Mouse (Mus musculus): ENCODE measurements around the gene Srrm1. TPM values are rescaled to one million over a fixed set of nuclear protein-coding genes. Genes with fewer than 3 reads are reported as not detected.

The Srrm1 gene
- polyA plus RNA-seq, 1 experiment from 2014 or later: 173 TPM

- H3K9ac ChIP-seq: peak overlapping the region; percentile 99
- peak overlapping the region; percentile 96 for H3K4me3 ChIP-seq
- WGBS (ENCODE audit: insufficient replicate concordance): under 1% methylated on average over 65 of the region's 67 CpGs
- peak; percentile 50 for ATAC-seq
- H3K27me3 ChIP-seq (replicated peaks): no peaks in the 10 kb centered on the region; the same call in 1 of the 2 replicates
- H3K36me3 ChIP-seq: peaks cover 37% of the 10 kb centered on the region
- no peaks in the 10 kb centered on the region for H3K9me3 ChIP-seq (replicated peaks)
- peaks cover 57% of the 10 kb centered on the region for H3K4me1 ChIP-seq
- peak overlapping the region; percentile 89 for H3K4me2 ChIP-seq
- H3K27ac ChIP-seq: peak overlapping the region; percentile 99
Measured at GRCm38 (mm10) chr4:135352326-135353065, 625 bp downstream of the Srrm1 start.

- no peaks in the 10 kb centered on the region for H3K9me3 ChIP-seq (replicated peaks)
- no peak overlapping the region for H3K9ac ChIP-seq
- no peak overlapping the region for H3K27ac ChIP-seq
- peaks cover 6% of the 10 kb centered on the region; the same call in 1 of the 2 replicates for H3K4me1 ChIP-seq
- no peak overlapping the region for H3K4me3 ChIP-seq
- no peak overlapping the region for H3K4me2 ChIP-seq
- H3K27me3 ChIP-seq (replicated peaks): no peaks in the 10 kb centered on the region
- 90% methylated on average over 14 of the region's 14 CpGs for WGBS (ENCODE audit: insufficient replicate concordance)
- peaks cover 99% of the 10 kb centered on the region for H3K36me3 ChIP-seq
- ATAC-seq: no peak
Measured at GRCm38 (mm10) chr4:135337376-135337942, 15.7 kb downstream of the Srrm1 start.

- WGBS (ENCODE audit: insufficient replicate concordance): 87% methylated on average over 3 of the region's 3 CpGs
- H3K27ac ChIP-seq: no peak overlapping the region
- H3K4me2 ChIP-seq: no peak overlapping the region
- H3K4me1 ChIP-seq: peaks cover 6% of the 10 kb centered on the region; the same call in 1 of the 2 replicates
- no peak overlapping the region for H3K4me3 ChIP-seq
- no peak overlapping the region for H3K9ac ChIP-seq
- no peak for ATAC-seq
- H3K27me3 ChIP-seq (replicated peaks): no peaks in the 10 kb centered on the region
- no peaks in the 10 kb centered on the region for H3K9me3 ChIP-seq (replicated peaks)
- H3K36me3 ChIP-seq: peaks cover 99% of the 10 kb centered on the region
Measured at GRCm38 (mm10) chr4:135336023-135336357, 17.1 kb downstream of the Srrm1 start.

GRCm38 (mm10) chr4:135335327-135336022, 17.6 kb downstream of the Srrm1 start:
- WGBS (ENCODE audit: insufficient replicate concordance): 83% methylated on average over 9 of the region's 9 CpGs
- Histone ChIP-seq H3K9ac (no peak overlapping the region), H3K9me3 (replicated peaks) (no peaks in the 10 kb centered on the region), H3K4me2 (no peak overlapping the region), H3K27me3 (replicated peaks) (no peaks in the 10 kb centered on the region), H3K36me3 (peaks cover 99% of the 10 kb centered on the region), H3K4me1 (peaks cover 6% of the 10 kb centered on the region; the same call in 1 of the 2 replicates), H3K27ac (no peak overlapping the region; the same call in 1 of the 2 replicates), H3K4me3 (no peak overlapping the region)
- ATAC-seq: peak; percentile 47; the same call in 1 of the 2 replicates

GRCm38 (mm10) chr4:135326469-135326868, 26.7 kb downstream of the Srrm1 start:
- WGBS (ENCODE audit: insufficient replicate concordance): 78% methylated on average over 3 of the region's 3 CpGs
- no peak overlapping the region for H3K4me2 ChIP-seq
- no peak overlapping the region for H3K9ac ChIP-seq
- H3K9me3 ChIP-seq (replicated peaks): no peaks in the 10 kb centered on the region
- 0 out of 2 replicates have a peak overlapping the region, but pooled peaks have one; percentile 5 for H3K27ac ChIP-seq
- no peak overlapping the region for H3K4me3 ChIP-seq
- H3K4me1 ChIP-seq: peaks cover 8% of the 10 kb centered on the region
- H3K36me3 ChIP-seq: peaks cover 100% of the 10 kb centered on the region
- ATAC-seq: peak; percentile 21; the same call in 1 of the 2 replicates
- no peaks in the 10 kb centered on the region for H3K27me3 ChIP-seq (replicated peaks)

- ATAC-seq: peak; percentile 11; the same call in 1 of the 2 replicates
- Histone ChIP-seq H3K9me3 (replicated peaks) (no peaks in the 10 kb centered on the region), H3K27ac (no peak overlapping the region), H3K4me3 (no peak overlapping the region), H3K4me2 (no peak overlapping the region), H3K36me3 (peaks cover 100% of the 10 kb centered on the region), H3K4me1 (peaks cover 8% of the 10 kb centered on the region), H3K9ac (no peak overlapping the region), H3K27me3 (replicated peaks) (no peaks in the 10 kb centered on the region)
Measured at GRCm38 (mm10) chr4:135326046-135326445, 27.1 kb downstream of the Srrm1 start.

GRCm38 (mm10) chr4:135323021-135323420, 30.1 kb downstream of the Srrm1 start:
- H3K9me3 ChIP-seq (replicated peaks): no peaks in the 10 kb centered on the region
- ATAC-seq: no peak
- 91% methylated on average over 8 of the region's 8 CpGs for WGBS (ENCODE audit: insufficient replicate concordance)
- H3K36me3 ChIP-seq: peaks cover 100% of the 10 kb centered on the region
- no peak overlapping the region for H3K9ac ChIP-seq
- peaks cover 8% of the 10 kb centered on the region; the same call in 1 of the 2 replicates for H3K4me1 ChIP-seq
- no peaks in the 10 kb centered on the region for H3K27me3 ChIP-seq (replicated peaks)
- H3K4me2 ChIP-seq: no peak overlapping the region
- H3K27ac ChIP-seq: no peak overlapping the region
- H3K4me3 ChIP-seq: no peak overlapping the region

GRCm38 (mm10) chr4:135317966-135318365, 35.2 kb downstream of the Srrm1 start:
- H3K4me1 ChIP-seq: peaks cover 33% of the 10 kb centered on the region
- 38% methylated on average over 2 of the region's 2 CpGs for WGBS (ENCODE audit: insufficient replicate concordance)

GRCm38 (mm10) chr4:135317539-135317938, 35.6 kb downstream of the Srrm1 start:
- Histone ChIP-seq H3K4me2 (no peak overlapping the region), H3K36me3 (peaks cover 80% of the 10 kb centered on the region), H3K9me3 (replicated peaks) (peaks cover 7% of the 10 kb centered on the region), H3K9ac (no peak overlapping the region), H3K4me3 (no peak overlapping the region), H3K27me3 (replicated peaks) (no peaks in the 10 kb centered on the region), H3K27ac (peak overlapping the region; percentile 60), H3K4me1 (peaks cover 37% of the 10 kb centered on the region)
- 86% methylated on average over 4 of the region's 4 CpGs for WGBS (ENCODE audit: insufficient replicate concordance)
- ATAC-seq: no peak

More at GRCm38 (mm10) chr4:135317966-135318365, 35.2 kb downstream of the Srrm1 start:
- no peak overlapping the region for H3K4me3 ChIP-seq
- peak overlapping the region; percentile 60 for H3K27ac ChIP-seq
- no peaks in the 10 kb centered on the region for H3K27me3 ChIP-seq (replicated peaks)
- no peak overlapping the region for H3K4me2 ChIP-seq
- no peak overlapping the region for H3K9ac ChIP-seq
- H3K36me3 ChIP-seq: peaks cover 84% of the 10 kb centered on the region
- peaks cover 7% of the 10 kb centered on the region for H3K9me3 ChIP-seq (replicated peaks)
- ATAC-seq: 0 out of 2 replicates have a peak, but pooled peaks have one; percentile 30

- 83% methylated on average over 9 of the region's 9 CpGs for WGBS (ENCODE audit: insufficient replicate concordance)
- Histone ChIP-seq H3K4me1 (peaks cover 48% of the 10 kb centered on the region), H3K4me2 (0 out of 2 replicates have a peak overlapping the region, but pooled peaks have one; percentile 73), H3K27ac (peak overlapping the region; percentile 95), H3K4me3 (no peak overlapping the region), H3K36me3 (peaks cover 58% of the 10 kb centered on the region), H3K9me3 (replicated peaks) (peaks cover 7% of the 10 kb centered on the region), H3K9ac (no peak overlapping the region), H3K27me3 (replicated peaks) (no peaks in the 10 kb centered on the region)
- no peak for ATAC-seq
Measured at GRCm38 (mm10) chr4:135315287-135315686, 37.8 kb downstream of the Srrm1 start.

GRCm38 (mm10) chr4:135314419-135314832, 38.7 kb downstream of the Srrm1 start:
- Histone ChIP-seq H3K27ac (peak overlapping the region; percentile 95), H3K27me3 (replicated peaks) (no peaks in the 10 kb centered on the region), H3K4me3 (peak overlapping the region; percentile 41), H3K9ac (peak overlapping the region; percentile 68), H3K9me3 (replicated peaks) (peaks cover 7% of the 10 kb centered on the region), H3K36me3 (peaks cover 49% of the 10 kb centered on the region), H3K4me2 (peak overlapping the region; percentile 73), H3K4me1 (peaks cover 57% of the 10 kb centered on the region)
- WGBS (ENCODE audit: insufficient replicate concordance): 24% methylated on average over 11 of the region's 11 CpGs
- peak; percentile 81 for ATAC-seq
